33 mouse cellular contexts compared by ENCODE assay signal in the genomic region with DNA sequence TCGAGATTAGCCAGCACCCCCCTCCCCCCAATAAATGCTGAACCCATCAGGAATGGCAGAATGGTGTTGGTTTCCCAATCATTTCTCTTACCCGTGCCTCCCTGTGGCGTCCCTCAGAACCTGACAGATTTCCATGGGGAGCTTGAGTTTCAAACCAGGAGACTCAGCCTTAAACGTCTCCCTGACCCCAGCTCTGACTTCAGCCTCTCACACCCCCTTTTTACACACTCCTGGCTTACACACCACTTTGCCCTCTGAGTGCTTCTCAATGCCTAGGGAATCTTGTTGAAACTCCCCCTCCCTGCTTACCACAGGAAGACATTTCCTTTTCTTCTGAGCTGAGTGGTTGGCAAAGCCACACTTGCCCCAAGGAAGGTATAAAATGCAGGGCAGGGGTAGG.
"Had no signal": no experiment of that assay in that cellular context is flagged by ENCODE, and none has a peak within 500 bp of the region (broad histone marks: within the 10 kb centered on the region; RNA-seq: fewer than 3 reads in every experiment).

No protein-coding gene starts in this region.

- H3K9ac ChIP-seq: heart, embryonic 12.5 days; heart, embryonic 13.5 days; heart, embryonic 15.5 days; hindbrain, embryonic 12.5 days; hindbrain, embryonic 13.5 days; hindbrain, embryonic 14.5 days; hindbrain, embryonic 15.5 days; intestine, embryonic 15.5 days; kidney, embryonic 15.5 days had no signal

- H3K27me3 ChIP-seq: heart, embryonic 12.5 days; heart, embryonic 13.5 days; heart, embryonic 15.5 days; hindbrain, embryonic 12.5 days; hindbrain, embryonic 13.5 days; hindbrain, embryonic 15.5 days; intestine, embryonic 15.5 days; kidney, embryonic 15.5 days had no signal

- H3K4me2 ChIP-seq: heart, embryonic 12.5 days; heart, embryonic 13.5 days; heart, embryonic 15.5 days; hindbrain, embryonic 12.5 days; hindbrain, embryonic 13.5 days; hindbrain, embryonic 14.5 days; hindbrain, embryonic 15.5 days; intestine, embryonic 15.5 days; kidney, embryonic 15.5 days had no signal

- H3K27ac ChIP-seq: heart, embryonic 13.5 days; heart, embryonic 15.5 days; hindbrain, embryonic 10.5 days; hindbrain, embryonic 12.5 days; hindbrain, embryonic 13.5 days; hindbrain, embryonic 14.5 days; hindbrain, embryonic 15.5 days; hindbrain, postnatal 0 days; intestine, embryonic 15.5 days; kidney, embryonic 15.5 days; kidney, postnatal 0 days; layer of hippocampus, adult 2 months; left cerebral cortex, adult 2 months had no signal

- H3K9me3 ChIP-seq: heart, embryonic 12.5 days; heart, embryonic 13.5 days; heart, embryonic 15.5 days; hindbrain, embryonic 10.5 days; hindbrain, embryonic 12.5 days; hindbrain, embryonic 13.5 days; hindbrain, embryonic 15.5 days; intestine, embryonic 15.5 days; kidney, embryonic 15.5 days had no signal

- H3K36me3 ChIP-seq: heart, embryonic 12.5 days; heart, embryonic 13.5 days; heart, embryonic 15.5 days; hindbrain, embryonic 10.5 days; hindbrain, embryonic 12.5 days; hindbrain, embryonic 13.5 days; hindbrain, embryonic 15.5 days; intestine, embryonic 15.5 days; kidney, embryonic 15.5 days had no signal

- ATAC-seq: hindbrain, embryonic 16.5 days; hindbrain, postnatal 0 days; inflammation-experienced regulatory T-cells, adult 6 months; intestine, embryonic 15.5 days; intestine, embryonic 16.5 days; intestine, postnatal 0 days had no signal

- H3K4me1 ChIP-seq: heart, embryonic 12.5 days; heart, embryonic 15.5 days; hindbrain, embryonic 10.5 days; hindbrain, embryonic 12.5 days; hindbrain, embryonic 13.5 days; hindbrain, embryonic 15.5 days; intestine, embryonic 15.5 days; kidney, embryonic 15.5 days had no signal

- DNase-seq: heart, postnatal 10 days; heart, postnatal 14 days; heart, postnatal 36 days; kidney, adult 11 months; kidney, adult 18-20 months; kidney, adult 2 months; kidney, adult 8-10 months; kidney, adult 9 months; kidney, postnatal 10 days; kidney, postnatal 14 days; kidney, postnatal 25 days; kidney, postnatal 36 days; kidney, postnatal 4 days; layer of hippocampus, adult 9-11 months; layer of hippocampus, postnatal 36 days had no signal

- H3K4me3 ChIP-seq: heart, embryonic 12.5 days; heart, embryonic 13.5 days; heart, embryonic 15.5 days; hindbrain, embryonic 10.5 days; hindbrain, embryonic 12.5 days; hindbrain, embryonic 13.5 days; hindbrain, embryonic 15.5 days; intestine, embryonic 15.5 days; kidney, embryonic 15.5 days; layer of hippocampus, adult 2 months; left cerebral cortex, adult 2 months had no signal
